Mouse (Mus musculus) intestine, embryonic 15.5 days (tissue): ENCODE results near the gene Rapgef1. TPM values are rescaled to one million over a fixed set of nuclear protein-coding genes. Genes with fewer than 3 reads are reported as not detected.

Source experiments
- ATAC-seq: fragments of 200-750 bp; cut with Nextera tagmentation; 2 replicates; pipeline ENCODE4 v1.8.0; 2017; ENCODE audit warnings: moderate TSS enrichment, moderate library complexity
- H3K27ac ChIP-seq: fragments of 300-500 bp; sonication (generic); 2 replicates; pipeline ENCODE4 v1.5.1; 2015; ENCODE audit warnings: mild to moderate bottlenecking, inconsistent platforms
- H3K27me3 ChIP-seq: fragments of 300-500 bp; sonication (generic); replicated peaks from 2 replicates; pipeline ENCODE4 v1.6.1; 2015; ENCODE audit warnings: inconsistent platforms
- H3K36me3 ChIP-seq: fragments of 300-500 bp; sonication (generic); 2 replicates; pipeline ENCODE4 v1.6.1; 2015; ENCODE audit warnings: inconsistent platforms
- H3K4me1 ChIP-seq: fragments of 300-500 bp; sonication (generic); replicated peaks from 2 replicates; pipeline ENCODE4 v1.6.1; 2015; ENCODE audit warnings: inconsistent platforms
- H3K4me2 ChIP-seq: fragments of 300-500 bp; sonication (generic); replicated peaks from 2 replicates; pipeline ENCODE4 v1.6.1; 2015; ENCODE audit warnings: mild to moderate bottlenecking, inconsistent platforms
- H3K4me3 ChIP-seq: fragments of 300-500 bp; sonication (generic); replicated peaks from 2 replicates; pipeline ENCODE4 v1.5.1; 2015; ENCODE audit warnings: inconsistent platforms
- H3K9ac ChIP-seq: fragments of 300-500 bp; sonication (generic); 2 replicates; pipeline ENCODE4 v1.6.1; 2015; ENCODE audit warnings: inconsistent platforms
- H3K9me3 ChIP-seq: fragments of 300-500 bp; sonication (generic); 2 replicates; pipeline ENCODE4 v1.6.1; 2016; ENCODE audit warnings: inconsistent platforms
- WGBS: fragments of 180-500 bp; shearing (Covaris S2); methylation state at CpG from one replicate; pipeline ENCODE4 v1.1.7; 2015; 5-methylcytosine and 5-hydroxymethylcytosine counted together
- polyA plus RNA-seq: library from polyadenylated mRNA; unstranded; fragments of >200 nt; fragmentation: Nextera tagmentation; extraction: Ambion mirVana; gene quantifications from 2 replicates; pipeline ENCODE4 v1.2.1, GENCODE M21; 2015

The Rapgef1 gene
- polyA plus RNA-seq, 1 experiment from 2014 or later, result 12.3 TPM

- no peaks in the 10 kb centered on the region for H3K27me3 ChIP-seq
- ATAC-seq, result no peak
- 82% methylated on average over 5 of the region's 5 CpGs for WGBS
These were observed 13.9 kb upstream of the Rapgef1 start for GRCm38 (mm10) chr2:29605591-29605990.

DNA sequence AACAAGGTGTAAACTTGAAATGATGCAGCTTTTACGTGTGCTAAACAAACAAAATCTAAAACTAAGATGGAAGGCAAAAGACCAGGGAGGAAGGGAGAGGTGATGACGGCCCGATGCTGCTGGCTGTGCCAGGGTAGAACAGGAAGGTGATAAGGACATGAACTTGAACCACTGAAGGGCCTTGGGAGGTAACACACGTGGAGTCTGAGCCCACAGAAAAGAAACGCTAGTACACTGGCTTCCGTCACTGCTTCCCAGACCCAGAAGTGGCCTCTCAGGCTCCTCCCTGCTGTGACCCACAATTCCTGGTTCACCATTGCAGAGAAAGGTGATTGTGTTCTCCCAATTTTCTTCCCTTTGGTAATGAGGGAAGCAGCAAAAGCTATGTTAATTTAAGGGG lies 13.1 kb upstream of the Rapgef1 start:
- 33% methylated on average over 6 of the region's 6 CpGs for WGBS
- Histone ChIP-seq H3K9me3 (no peaks in the 10 kb centered on the region), H3K9ac (no peak overlapping the region), H3K36me3 (no peaks in the 10 kb centered on the region), H3K4me3 (no peak overlapping the region), H3K4me1 (0 out of 2 replicates have a peak, but pooled peaks cover 2% of the 10 kb centered on the region), H3K27ac (no peak overlapping the region), H3K4me2 (no peak overlapping the region), H3K27me3 (no peaks in the 10 kb centered on the region)
- no peak for ATAC-seq

More at GRCm38 (mm10) chr2:29605591-29605990, 13.9 kb upstream of the Rapgef1 start:
- no peaks in the 10 kb centered on the region for H3K9me3 ChIP-seq
- H3K36me3 ChIP-seq, result no peaks in the 10 kb centered on the region
- no peak overlapping the region for H3K4me2 ChIP-seq
- no peak overlapping the region for H3K4me3 ChIP-seq
- no peak overlapping the region for H3K9ac ChIP-seq
- 0 out of 2 replicates have a peak, but pooled peaks cover 2% of the 10 kb centered on the region for H3K4me1 ChIP-seq
- no peak overlapping the region for H3K27ac ChIP-seq

GRCm38 (mm10) chr2:29617341-29617740 lies 2.2 kb upstream of the Rapgef1 start:
- Histone ChIP-seq H3K4me3 (no peak overlapping the region), H3K9me3 (no peaks in the 10 kb centered on the region), H3K4me1 (peaks cover 12% of the 10 kb centered on the region), H3K27ac (no peak overlapping the region), H3K27me3 (no peaks in the 10 kb centered on the region), H3K4me2 (no peak overlapping the region), H3K36me3 (no peaks in the 10 kb centered on the region), H3K9ac (no peak overlapping the region)
- WGBS, result 73% methylated on average over 1 of the region's 1 CpGs
- no peak for ATAC-seq

- H3K36me3 ChIP-seq, result no peaks in the 10 kb centered on the region
- no peak overlapping the region; the same call in 1 of the 2 replicates for H3K4me2 ChIP-seq
- no peaks in the 10 kb centered on the region for H3K9me3 ChIP-seq
- H3K4me1 ChIP-seq, result peaks cover 27% of the 10 kb centered on the region
- H3K9ac ChIP-seq, result no peak overlapping the region
- ATAC-seq, result no peak; the same call in 1 of the 2 replicates
- WGBS, result 63% methylated on average over 8 of the region's 8 CpGs
- H3K4me3 ChIP-seq, result no peak overlapping the region
- H3K27me3 ChIP-seq, result no peaks in the 10 kb centered on the region
- H3K27ac ChIP-seq, result no peak overlapping the region
These were observed 515 bp upstream of the Rapgef1 start for GRCm38 (mm10) chr2:29618926-29619483.

DNA sequence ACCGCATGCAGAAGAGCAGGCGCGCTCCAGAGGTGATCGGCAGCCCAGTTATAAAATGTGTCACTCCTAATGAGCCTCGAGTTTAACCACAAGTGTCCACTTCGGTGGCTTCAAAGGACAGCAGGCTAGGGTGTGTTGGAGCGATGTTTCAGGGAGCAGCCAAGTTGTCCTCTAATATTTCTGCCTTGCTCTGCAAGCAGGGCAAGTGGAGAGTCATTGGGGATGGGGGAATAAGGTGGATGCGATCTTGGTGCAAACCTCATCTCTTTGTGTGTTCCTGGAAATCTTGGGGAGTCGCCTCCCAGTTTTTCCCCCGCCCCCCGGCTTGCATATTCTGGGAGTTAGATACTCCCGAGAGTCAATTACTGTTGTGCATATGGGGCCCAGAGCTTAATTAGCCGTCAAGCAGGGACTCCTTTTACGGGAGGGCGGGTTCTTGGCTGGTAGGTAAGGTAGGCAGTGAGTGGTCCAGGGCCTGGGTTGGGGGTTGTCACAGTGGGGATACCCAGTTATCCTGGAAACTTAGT lies 844 bp downstream of the Rapgef1 start:
- H3K36me3 ChIP-seq, result no peaks in the 10 kb centered on the region
- H3K9me3 ChIP-seq, result no peaks in the 10 kb centered on the region
- H3K27me3 ChIP-seq, result no peaks in the 10 kb centered on the region
- peak overlapping the region; percentile 88 for H3K9ac ChIP-seq
- under 1% methylated on average over 15 of the region's 15 CpGs for WGBS
- H3K4me3 ChIP-seq, result peak overlapping the region; percentile 81
- peaks cover 36% of the 10 kb centered on the region for H3K4me1 ChIP-seq
- no peak for ATAC-seq
- peak overlapping the region; percentile 83 for H3K27ac ChIP-seq
- H3K4me2 ChIP-seq, result peak overlapping the region; percentile 84

GRCm38 (mm10) chr2:29621163-29621562 lies 1.6 kb downstream of the Rapgef1 start:
- Histone ChIP-seq H3K9me3 (no peaks in the 10 kb centered on the region), H3K4me3 (no peak overlapping the region), H3K27me3 (no peaks in the 10 kb centered on the region), H3K4me1 (peaks cover 36% of the 10 kb centered on the region), H3K27ac (no peak overlapping the region), H3K9ac (peak overlapping the region; percentile 14; the same call in 1 of the 2 replicates), H3K4me2 (peak overlapping the region; percentile 84), H3K36me3 (no peaks in the 10 kb centered on the region)
- no peak for ATAC-seq
- WGBS, result 61% methylated on average over 10 of the region's 10 CpGs

DNA sequence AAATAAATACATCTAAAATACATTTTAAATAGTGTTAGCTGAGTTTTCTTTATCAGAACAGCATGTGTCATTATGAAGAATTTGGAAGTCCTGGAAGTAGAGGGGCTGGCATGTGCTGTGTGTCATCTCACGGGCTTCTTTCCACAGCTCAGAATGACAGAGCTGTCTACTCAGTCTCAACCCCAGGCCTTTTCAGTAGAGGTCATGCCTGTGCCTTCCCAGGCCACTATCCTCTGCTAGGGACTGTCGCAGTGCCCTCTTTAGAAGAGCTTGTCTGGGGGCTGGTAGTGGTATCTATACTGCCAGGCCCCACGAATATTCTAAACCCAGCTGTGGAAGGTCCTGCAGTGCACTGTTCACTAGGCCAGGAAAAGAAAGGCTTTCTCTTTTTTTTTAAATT lies 2.1 kb downstream of the Rapgef1 start:
- H3K4me1 ChIP-seq, result peaks cover 36% of the 10 kb centered on the region
- WGBS, result 85% methylated on average over 3 of the region's 3 CpGs
- no peak for ATAC-seq

DNA sequence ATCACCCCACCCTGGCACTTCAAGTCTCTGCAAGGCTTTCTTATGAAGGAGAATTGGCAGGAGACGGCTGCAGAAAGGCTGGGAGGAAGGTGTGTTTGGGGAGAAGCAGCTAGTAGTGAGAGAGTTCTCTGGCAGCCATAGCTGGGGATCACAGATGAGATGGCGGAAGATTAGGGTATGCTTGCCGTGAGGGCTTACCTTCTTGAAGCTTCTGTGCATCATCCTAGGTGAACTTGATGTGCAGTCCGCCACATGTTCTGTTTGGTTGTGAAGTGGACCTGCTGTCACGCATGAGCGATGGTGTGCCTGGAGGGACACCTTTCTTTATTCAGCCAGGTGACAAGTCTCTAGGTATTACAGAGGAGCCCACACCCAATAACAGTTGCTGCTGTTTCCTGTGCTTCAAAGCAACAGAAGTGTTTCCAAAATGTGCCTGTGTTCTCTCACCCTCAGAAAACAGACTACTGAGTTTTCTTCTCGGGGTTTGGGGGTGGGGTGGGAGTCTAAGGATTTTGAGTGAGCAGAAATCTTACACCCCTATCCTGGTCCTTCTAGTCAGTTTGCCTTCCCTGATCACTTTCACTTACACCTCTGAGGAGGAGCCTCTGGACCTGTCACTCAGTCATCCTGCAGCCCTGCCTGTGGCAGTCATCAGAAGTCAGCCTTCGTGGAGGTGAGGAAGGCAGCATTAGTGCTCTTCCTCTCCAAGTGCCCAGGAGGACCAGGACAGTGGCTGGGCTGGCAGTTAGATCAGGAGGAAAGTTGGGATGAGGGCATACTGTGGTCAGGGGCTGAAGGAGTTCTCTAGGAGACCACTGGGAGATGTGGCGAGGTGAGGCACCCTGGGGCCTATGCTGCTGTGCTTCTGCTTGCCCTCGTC lies 2.8 kb downstream of the Rapgef1 start:
- Histone ChIP-seq H3K4me3 (no peak overlapping the region), H3K4me2 (no peak overlapping the region), H3K9me3 (no peaks in the 10 kb centered on the region), H3K27ac (no peak overlapping the region), H3K4me1 (peaks cover 36% of the 10 kb centered on the region), H3K27me3 (no peaks in the 10 kb centered on the region), H3K36me3 (no peaks in the 10 kb centered on the region), H3K9ac (no peak overlapping the region)
- no peak for ATAC-seq
- WGBS, result 81% methylated on average over 10 of the region's 10 CpGs

More for the DNA sequence above, 2.1 kb downstream of the Rapgef1 start:
- Histone ChIP-seq H3K9ac (0 out of 2 replicates have a peak overlapping the region, but pooled peaks have one; percentile 14), H3K4me2 (peak overlapping the region; percentile 84; the same call in 1 of the 2 replicates), H3K27ac (no peak overlapping the region), H3K9me3 (no peaks in the 10 kb centered on the region), H3K4me3 (no peak overlapping the region), H3K27me3 (no peaks in the 10 kb centered on the region), H3K36me3 (no peaks in the 10 kb centered on the region)

DNA sequence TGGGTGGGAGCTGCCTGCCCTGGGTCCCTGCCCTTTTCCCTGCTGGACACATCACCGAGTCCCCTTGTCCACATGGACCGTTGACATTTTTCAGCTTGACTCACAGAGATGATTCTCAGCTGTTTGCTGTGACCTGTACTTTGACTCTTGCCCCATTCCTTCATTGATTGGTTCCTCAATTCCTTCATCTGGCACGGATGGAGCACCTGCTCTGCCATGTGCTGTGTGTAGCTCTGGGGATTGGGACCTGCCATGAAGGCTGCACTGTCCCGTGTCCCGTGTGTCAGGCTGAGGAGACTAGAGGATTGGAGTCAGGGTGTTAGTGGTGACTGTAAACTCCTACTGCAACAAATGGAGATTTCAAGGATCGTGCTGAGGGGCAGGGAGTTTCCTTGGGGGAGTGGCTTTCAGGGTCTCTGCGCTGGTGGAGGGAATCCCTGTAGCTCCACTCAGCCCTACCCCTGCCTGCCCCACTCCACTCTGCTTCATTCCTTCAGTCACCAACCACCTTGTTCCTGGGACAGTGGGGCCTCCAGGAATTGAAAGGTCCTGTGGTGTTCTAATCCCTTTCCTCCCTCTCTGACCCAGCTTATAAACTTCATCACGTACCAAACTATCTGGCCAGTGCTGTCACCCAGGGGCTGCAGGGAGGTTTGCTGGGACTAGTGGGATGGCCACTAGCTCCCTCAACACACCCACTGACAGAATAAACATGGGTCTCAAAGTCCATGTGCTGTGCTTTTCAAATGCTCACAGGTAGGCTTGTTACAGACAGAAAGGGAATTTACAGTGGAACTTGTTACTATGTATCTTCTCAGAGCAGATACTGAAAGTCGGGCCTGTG lies 3.9 kb downstream of the Rapgef1 start:
- peaks cover 40% of the 10 kb centered on the region for H3K4me1 ChIP-seq
- peak overlapping the region; percentile 56; the same call in 1 of the 2 replicates for H3K27ac ChIP-seq
- no peak overlapping the region for H3K9ac ChIP-seq
- H3K36me3 ChIP-seq, result no peaks in the 10 kb centered on the region
- no peaks in the 10 kb centered on the region for H3K27me3 ChIP-seq
- WGBS, result 53% methylated on average over 9 of the region's 9 CpGs
- peak overlapping the region; percentile 7; the same call in 1 of the 2 replicates for H3K4me2 ChIP-seq
- H3K9me3 ChIP-seq, result no peaks in the 10 kb centered on the region
- no peak for ATAC-seq
- H3K4me3 ChIP-seq, result no peak overlapping the region

DNA sequence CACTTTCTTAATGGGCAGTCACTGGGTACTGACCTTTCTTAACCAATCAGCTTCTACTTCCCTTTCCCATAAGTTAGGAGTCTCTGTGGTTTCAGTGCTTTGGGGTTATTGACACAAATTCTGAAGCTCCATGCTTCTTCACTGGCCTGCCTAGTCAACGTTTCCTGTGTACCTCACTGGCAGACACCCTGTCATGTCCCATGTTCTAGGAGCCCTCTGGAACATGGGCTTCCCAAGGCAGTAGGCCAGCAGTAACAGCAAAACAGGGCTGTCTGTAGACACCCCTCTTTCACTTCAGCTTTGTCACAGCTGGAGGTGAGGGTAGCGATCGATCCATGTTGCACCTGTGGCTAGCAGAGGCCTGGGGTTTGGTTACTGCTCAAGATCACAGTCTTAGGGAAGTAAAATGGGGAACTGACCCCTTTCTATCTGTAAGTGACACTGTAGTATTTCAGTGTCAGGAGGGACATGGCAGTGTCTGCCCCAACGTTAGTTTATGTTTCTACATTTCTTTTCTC lies 4.6 kb downstream of the Rapgef1 start:
- Histone ChIP-seq H3K4me3 (no peak overlapping the region), H3K4me1 (peaks cover 46% of the 10 kb centered on the region), H3K9ac (no peak overlapping the region), H3K36me3 (no peaks in the 10 kb centered on the region), H3K4me2 (peak overlapping the region; percentile 7; the same call in 1 of the 2 replicates), H3K27ac (peak overlapping the region; percentile 56), H3K9me3 (no peaks in the 10 kb centered on the region), H3K27me3 (no peaks in the 10 kb centered on the region)
- no peak for ATAC-seq
- WGBS, result 75% methylated on average over 4 of the region's 4 CpGs

- H3K36me3 ChIP-seq, result no peaks in the 10 kb centered on the region
- no peak overlapping the region for H3K9ac ChIP-seq
- H3K27ac ChIP-seq, result no peak overlapping the region
- no peak overlapping the region for H3K4me3 ChIP-seq
- WGBS, result 61% methylated on average over 5 of the region's 5 CpGs
- H3K4me1 ChIP-seq, result peaks cover 47% of the 10 kb centered on the region
- no peaks in the 10 kb centered on the region for H3K9me3 ChIP-seq
- ATAC-seq, result no peak
- no peaks in the 10 kb centered on the region for H3K27me3 ChIP-seq
- no peak overlapping the region for H3K4me2 ChIP-seq
These were observed 5.2 kb downstream of the Rapgef1 start for GRCm38 (mm10) chr2:29624739-29625138.
